Mouse (Mus musculus) midbrain, postnatal 0 days (tissue): ENCODE data around the gene Sypl2. TPM values are rescaled to one million over a fixed set of nuclear protein-coding genes. Genes with fewer than 3 reads are reported as not detected.

Experiments
- ATAC-seq: fragments of 200-750 bp; cut with Nextera tagmentation; 2 replicates; pipeline ENCODE4 v1.8.0; 2017; ENCODE audit warnings: moderate number of reproducible peaks, mild to moderate bottlenecking, moderate TSS enrichment, moderate library complexity; ENCODE audit not compliant: low FRiP score
- DNase-seq: peaks from one replicate; pipeline ENCODE4 v3.0.0-alpha.2; 2015; ENCODE audit warnings: low spot score
- H3K27ac ChIP-seq: fragments of 300-500 bp; sonication (generic); 2 replicates; pipeline ENCODE4 v1.5.1; 2014; ENCODE audit warnings: low read depth, mild to moderate bottlenecking, low read length, mixed read lengths
- H3K27me3 ChIP-seq: fragments of 300-500 bp; sonication (generic); 2 replicates; pipeline ENCODE4 v1.6.1; 2014; ENCODE audit warnings: low read length, control low read depth, mixed read lengths; ENCODE audit not compliant: insufficient read depth
- H3K36me3 ChIP-seq: fragments of 300-500 bp; sonication (generic); 2 replicates; pipeline ENCODE4 v1.6.1; 2014; ENCODE audit warnings: low read length, control low read depth, mixed read lengths; ENCODE audit not compliant: insufficient read depth
- H3K4me1 ChIP-seq: fragments of 300-500 bp; sonication (generic); 2 replicates; pipeline ENCODE4 v1.6.1; 2014; ENCODE audit warnings: mild to moderate bottlenecking, control low read depth, antibody characterized with exemption, low read length, mixed read lengths; ENCODE audit not compliant: insufficient read depth
- H3K4me2 ChIP-seq: fragments of 300-500 bp; sonication (generic); 2 replicates; pipeline ENCODE4 v1.6.1; 2014; ENCODE audit warnings: low read depth, mild to moderate bottlenecking, low read length, mixed read lengths; ENCODE audit not compliant: poor library complexity, severe bottlenecking
- H3K4me3 ChIP-seq: fragments of 300-500 bp; sonication (generic); 2 replicates; pipeline ENCODE4 v1.5.1; 2014; ENCODE audit warnings: low read depth, mild to moderate bottlenecking, low read length, moderate library complexity
- H3K9ac ChIP-seq: fragments of 300-500 bp; sonication (generic); replicated peaks from 2 replicates; pipeline ENCODE4 v1.6.1; 2014; ENCODE audit warnings: mild to moderate bottlenecking, low read length, moderate library complexity, mixed read lengths; ENCODE audit not compliant: poor library complexity, severe bottlenecking
- H3K9me3 ChIP-seq: fragments of 300-500 bp; sonication (generic); 2 replicates; pipeline ENCODE4 v1.6.1; 2016; ENCODE audit warnings: low read length, control low read depth
- CTCF ChIP-seq: IDR thresholded peaks from 2 replicates; pipeline ENCODE4 v1.5.1; 2016; ENCODE audit warnings: antibody characterized with exemption, mild to moderate bottlenecking
- WGBS: fragments of 180-500 bp; shearing (Covaris S2); extraction: QIAGEN DNeasy Blood & Tissue Kit; methylation state at CpG from one replicate; pipeline ENCODE4 v1.1.7; 2014; 5-methylcytosine and 5-hydroxymethylcytosine counted together
- polyA plus RNA-seq: library from polyadenylated mRNA; unstranded; fragments of >200 nt; fragmentation: Nextera tagmentation; extraction: Ambion mirVana; gene quantifications from 2 replicates; pipeline ENCODE4 v1.2.1, GENCODE M21; 2015
- total RNA-seq: library from RNA; depleted of rRNA; stranded (reverse); fragments of >200 nt; gene quantifications from 2 replicates; pipeline ENCODE4 v1.2.3, GENCODE M21; 2014; rRNA removed

Sypl2 gene
- total and polyA plus RNA-seq, 2 experiments from 2014 or later = 0.10 to 0.55 TPM

GRCm38 (mm10) chr3:108164807-108165206 is 61.6 kb downstream of the Sypl2 start:
- no peak overlapping the region for H3K27ac ChIP-seq
- H3K9ac ChIP-seq = 0 out of 2 replicates have a peak overlapping the region, but pooled peaks have one; percentile 5

DNA sequence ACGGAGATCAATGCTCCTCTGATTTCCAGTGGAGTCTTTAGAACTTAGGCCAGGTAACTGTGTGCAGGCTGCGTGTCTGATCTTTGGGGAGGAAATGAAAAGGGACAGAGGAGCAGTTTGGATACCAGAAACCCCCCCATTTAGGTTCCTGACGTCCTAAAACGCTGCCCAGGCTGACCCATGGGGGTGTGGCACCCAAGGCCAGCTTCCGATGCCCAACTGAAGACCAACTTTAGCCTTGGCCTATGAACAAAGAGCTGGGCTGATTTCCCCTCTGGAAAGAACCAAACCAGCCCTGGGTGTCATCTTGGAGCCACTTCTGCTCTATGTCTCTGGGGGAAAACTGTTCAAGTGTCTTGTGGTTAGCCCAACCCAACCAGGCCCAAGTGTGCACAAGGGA is 62.4 kb downstream of the Sypl2 start:
- no peak for ATAC-seq
- 0 out of 2 replicates have a peak, but pooled peaks cover 3% of the 10 kb centered on the region for H3K4me1 ChIP-seq
- H3K9me3 ChIP-seq = no peaks in the 10 kb centered on the region
- TF ChIP-seq CTCF = no peak
- no peaks in the 10 kb centered on the region for H3K36me3 ChIP-seq
- no peak overlapping the region for H3K4me2 ChIP-seq
- DNase-seq = no peak
- H3K9ac ChIP-seq = no peak overlapping the region
- no peak overlapping the region for H3K27ac ChIP-seq
- 69% methylated on average over 5 of the region's 5 CpGs for WGBS
- no peak overlapping the region for H3K4me3 ChIP-seq
- H3K27me3 ChIP-seq = no peaks in the 10 kb centered on the region

More at GRCm38 (mm10) chr3:108164807-108165206, 61.6 kb downstream of the Sypl2 start:
- WGBS = 11% methylated on average over 9 of the region's 9 CpGs
- 0 out of 2 replicates have a peak, but pooled peaks cover 3% of the 10 kb centered on the region for H3K4me1 ChIP-seq
- peak; percentile 91 for DNase-seq
- H3K4me3 ChIP-seq = 0 out of 2 replicates have a peak overlapping the region, but pooled peaks have one; percentile 6
- TF ChIP-seq CTCF = peak; percentile 99
- peak; percentile 73 for ATAC-seq
- no peaks in the 10 kb centered on the region for H3K9me3 ChIP-seq
- peak overlapping the region; percentile 51 for H3K4me2 ChIP-seq
- no peaks in the 10 kb centered on the region for H3K36me3 ChIP-seq
- H3K27me3 ChIP-seq = no peaks in the 10 kb centered on the region

Other genes with a start within 250 kb of the Sypl2 start
- gene Gstm2, start 240.2 kb downstream of the Sypl2 start, total RNA-seq = 8.5 and 10.2 TPM in 2 replicates
- gene Gstm2, start 240.2 kb downstream of the Sypl2 start, polyA plus RNA-seq = 13.0 and 14.8 TPM in 2 replicates
- gene Gstm1, start 208.7 kb downstream of the Sypl2 start, total RNA-seq = 105 and 142 TPM in 2 replicates
- 293 and 371 TPM in 2 replicates for gene Gstm1, start 208.7 kb downstream of the Sypl2 start, polyA plus RNA-seq
- 4.1 and 4.5 TPM in 2 replicates for gene Gstm4, start 181.8 kb downstream of the Sypl2 start, total RNA-seq
- 25.6 and 25.9 TPM in 2 replicates for gene Gstm4, start 181.8 kb downstream of the Sypl2 start, polyA plus RNA-seq
- gene Ampd2, start 140.0 kb downstream of the Sypl2 start, total RNA-seq = 58.4 and 79.8 TPM in 2 replicates
- gene Ampd2, start 140.0 kb downstream of the Sypl2 start, polyA plus RNA-seq = 58.8 and 60.0 TPM in 2 replicates
- gene Gnat2, start 133.9 kb downstream of the Sypl2 start, total RNA-seq = 0.28 TPM in 1 of 2 replicates, not detected in the other
- gene Gnat2, start 133.9 kb downstream of the Sypl2 start, polyA plus RNA-seq = 0.26 and 0.28 TPM in 2 replicates
- gene Gnai3, start 80.5 kb downstream of the Sypl2 start, total RNA-seq = 70.8 and 97.2 TPM in 2 replicates
- 87.4 and 93.6 TPM in 2 replicates for gene Gnai3, start 80.5 kb downstream of the Sypl2 start, polyA plus RNA-seq
- 12.2 and 12.8 TPM in 2 replicates for gene Gpr61, start 71.8 kb downstream of the Sypl2 start, total RNA-seq
- 7.8 and 8.4 TPM in 2 replicates for gene Gpr61, start 71.8 kb downstream of the Sypl2 start, polyA plus RNA-seq
- 35.5 and 37.8 TPM in 2 replicates for gene Amigo1, start 40.3 kb downstream of the Sypl2 start, total RNA-seq
- 12.2 and 12.6 TPM in 2 replicates for gene Amigo1, start 40.3 kb downstream of the Sypl2 start, polyA plus RNA-seq
- 3.7 and 4.9 TPM in 2 replicates for gene Cyb561d1, start 25.4 kb downstream of the Sypl2 start, total RNA-seq
- 3.5 and 4.0 TPM in 2 replicates for gene Cyb561d1, start 25.4 kb downstream of the Sypl2 start, polyA plus RNA-seq
- 22.5 and 24.9 TPM in 2 replicates for gene Atxn7l2, start 15.7 kb downstream of the Sypl2 start, total RNA-seq
- gene Atxn7l2, start 15.7 kb downstream of the Sypl2 start, polyA plus RNA-seq = 16.1 and 19.3 TPM in 2 replicates
- 93.3 and 102 TPM in 2 replicates for gene Psma5, start 30.3 kb upstream of the Sypl2 start, total RNA-seq
- 221 and 224 TPM in 2 replicates for gene Psma5, start 30.3 kb upstream of the Sypl2 start, polyA plus RNA-seq
- 68.4 and 80.3 TPM in 2 replicates for gene Sort1, start 57.4 kb upstream of the Sypl2 start, total RNA-seq
- gene Sort1, start 57.4 kb upstream of the Sypl2 start, polyA plus RNA-seq = 11.2 and 12.7 TPM in 2 replicates
- not detected in 2 replicates for gene Mybphl, start 138.3 kb upstream of the Sypl2 start, total RNA-seq
- gene Mybphl, start 138.3 kb upstream of the Sypl2 start, polyA plus RNA-seq = 0.13 TPM in 1 of 2 replicates, not detected in the other
- gene Psrc1, start 157.2 kb upstream of the Sypl2 start, total RNA-seq = 4.8 and 5.6 TPM in 2 replicates
- gene Psrc1, start 157.2 kb upstream of the Sypl2 start, polyA plus RNA-seq = 1.8 and 3.2 TPM in 2 replicates
- 68.5 and 83.4 TPM in 2 replicates for gene Celsr2, start 188.9 kb upstream of the Sypl2 start, total RNA-seq
- gene Celsr2, start 188.9 kb upstream of the Sypl2 start, polyA plus RNA-seq = 19.0 and 24.4 TPM in 2 replicates
- 160 and 163 TPM in 2 replicates for gene Sars, start 218.6 kb upstream of the Sypl2 start, total RNA-seq
- gene Sars, start 218.6 kb upstream of the Sypl2 start, polyA plus RNA-seq = 223 and 225 TPM in 2 replicates